Mouse (Mus musculus) liver, embryonic 12.5 days (tissue): ENCODE measurements at regions not wholly inside any gene's neighbourhood (a gene's known extent, or its start where the extent isn't known, plus 50 kb on each side); places are given as distances from the start of the nearest gene placed in this dataset.
A peak's percentile ranks its signal among the peaks of the same experiment; 100 is the strongest.

Source experiments
- ATAC-seq: fragments of 200-750 bp; cut with Nextera tagmentation; 2 replicates; pipeline ENCODE4 v1.8.0; 2017; ENCODE audit warnings: moderate number of reproducible peaks, mild to moderate bottlenecking, moderate library complexity
- H3K27ac ChIP-seq: fragments of 300-500 bp; sonication (generic); 2 replicates; pipeline ENCODE4 v1.5.1; 2016; ENCODE audit warnings: mild to moderate bottlenecking
- H3K27me3 ChIP-seq: fragments of 300-500 bp; sonication (generic); replicated peaks from 2 replicates; pipeline ENCODE4 v1.6.1; 2016; ENCODE audit warnings: mild to moderate bottlenecking, moderate library complexity
- H3K36me3 ChIP-seq: fragments of 300-500 bp; sonication (generic); 2 replicates; pipeline ENCODE4 v1.6.1; 2016; ENCODE audit warnings: mild to moderate bottlenecking, moderate library complexity
- H3K4me1 ChIP-seq: fragments of 300-500 bp; sonication (generic); 2 replicates; pipeline ENCODE4 v1.6.1; 2016
- H3K4me2 ChIP-seq: fragments of 300-500 bp; sonication (generic); 2 replicates; pipeline ENCODE4 v1.6.1; 2016; ENCODE audit warnings: mild to moderate bottlenecking, moderate library complexity
- H3K4me3 ChIP-seq: fragments of 300-500 bp; sonication (generic); 2 replicates; pipeline ENCODE4 v1.5.1; 2016; ENCODE audit warnings: mild to moderate bottlenecking, moderate library complexity
- H3K9ac ChIP-seq: fragments of 300-500 bp; sonication (generic); 2 replicates; pipeline ENCODE4 v1.6.1; 2016; ENCODE audit warnings: mild to moderate bottlenecking, moderate library complexity
- H3K9me3 ChIP-seq: fragments of 300-500 bp; sonication (generic); replicated peaks from 2 replicates; pipeline ENCODE4 v1.6.1; 2016; ENCODE audit warnings: mild to moderate bottlenecking, moderate library complexity
- WGBS: fragments of 180-500 bp; shearing (Covaris S2); methylation state at CpG from one replicate; pipeline ENCODE4 v1.1.7; 2016; ENCODE audit not compliant: insufficient replicate concordance; 5-methylcytosine and 5-hydroxymethylcytosine counted together

GRCm38 (mm10) chr19:37795552-37796343 is 98.2 kb downstream of the Cyp26a1 start:
- Histone ChIP-seq H3K4me3 (no peak overlapping the region), H3K36me3 (no peaks in the 10 kb centered on the region), H3K27me3 (no peaks in the 10 kb centered on the region), H3K4me2 (no peak overlapping the region), H3K9me3 (no peaks in the 10 kb centered on the region), H3K4me1 (no peaks in the 10 kb centered on the region), H3K9ac (no peak overlapping the region), H3K27ac (no peak overlapping the region)
- 79% methylated on average over 18 of the region's 18 CpGs for WGBS
- no peak for ATAC-seq

GRCm38 (mm10) chr19:37800161-37800660 is 102.6 kb downstream of the Cyp26a1 start:
- WGBS = 52% methylated on average over 3 of the region's 3 CpGs
- ATAC-seq = no peak
- no peaks in the 10 kb centered on the region for H3K9me3 ChIP-seq
- H3K4me1 ChIP-seq = no peaks in the 10 kb centered on the region
- no peak overlapping the region for H3K4me3 ChIP-seq
- H3K36me3 ChIP-seq = no peaks in the 10 kb centered on the region
- H3K27me3 ChIP-seq = no peaks in the 10 kb centered on the region
- no peak overlapping the region for H3K27ac ChIP-seq
- no peak overlapping the region for H3K4me2 ChIP-seq
- H3K9ac ChIP-seq = no peak overlapping the region

- no peak overlapping the region for H3K9ac ChIP-seq
- WGBS = 75% methylated on average over 11 of the region's 11 CpGs
- no peak for ATAC-seq
- no peaks in the 10 kb centered on the region for H3K9me3 ChIP-seq
- no peaks in the 10 kb centered on the region; the same call in 1 of the 2 replicates for H3K4me1 ChIP-seq
- H3K4me3 ChIP-seq = no peak overlapping the region
- no peaks in the 10 kb centered on the region for H3K36me3 ChIP-seq
- H3K27me3 ChIP-seq = peaks cover 14% of the 10 kb centered on the region; the same call in 1 of the 2 replicates
- no peak overlapping the region for H3K27ac ChIP-seq
- no peak overlapping the region for H3K4me2 ChIP-seq
These were observed 112.1 kb downstream of the Cyp26a1 start for GRCm38 (mm10) chr19:37809666-37810065.

- H3K27me3 ChIP-seq = peaks cover 14% of the 10 kb centered on the region; the same call in 1 of the 2 replicates
- peak overlapping the region; percentile 36 for H3K4me2 ChIP-seq
- H3K4me1 ChIP-seq = no peaks in the 10 kb centered on the region; the same call in 1 of the 2 replicates
- no peak overlapping the region for H3K27ac ChIP-seq
- no peaks in the 10 kb centered on the region for H3K9me3 ChIP-seq
- no peak overlapping the region for H3K9ac ChIP-seq
- 18% methylated on average over 19 of the region's 19 CpGs for WGBS
- no peak overlapping the region for H3K4me3 ChIP-seq
- no peak for ATAC-seq
- no peaks in the 10 kb centered on the region for H3K36me3 ChIP-seq
These were observed 116.8 kb downstream of the Cyp26a1 start for GRCm38 (mm10) chr19:37814089-37815073.

GRCm38 (mm10) chr19:37815627-37816026 is 118.0 kb downstream of the Cyp26a1 start:
- ATAC-seq = no peak
- 65% methylated on average over 2 of the region's 2 CpGs for WGBS

GRCm38 (mm10) chr19:37821243-37821642 is 123.6 kb downstream of the Cyp26a1 start:
- WGBS = 14% methylated on average over 3 of the region's 3 CpGs
- ATAC-seq = no peak
- no peak overlapping the region for H3K4me2 ChIP-seq
- no peaks in the 10 kb centered on the region for H3K4me1 ChIP-seq
- no peaks in the 10 kb centered on the region for H3K27me3 ChIP-seq
- H3K9ac ChIP-seq = no peak overlapping the region
- no peaks in the 10 kb centered on the region for H3K9me3 ChIP-seq
- H3K4me3 ChIP-seq = no peak overlapping the region
- H3K27ac ChIP-seq = no peak overlapping the region
- H3K36me3 ChIP-seq = no peaks in the 10 kb centered on the region

More at GRCm38 (mm10) chr19:37815627-37816026, 118.0 kb downstream of the Cyp26a1 start:
- Histone ChIP-seq H3K4me1 (no peaks in the 10 kb centered on the region; the same call in 1 of the 2 replicates), H3K27ac (no peak overlapping the region), H3K9ac (no peak overlapping the region), H3K4me3 (no peak overlapping the region), H3K27me3 (peaks cover 14% of the 10 kb centered on the region; the same call in 1 of the 2 replicates), H3K36me3 (no peaks in the 10 kb centered on the region), H3K9me3 (no peaks in the 10 kb centered on the region), H3K4me2 (no peak overlapping the region)

GRCm38 (mm10) chr19:37821671-37822190 is 124.1 kb downstream of the Cyp26a1 start:
- no peak for ATAC-seq
- H3K27me3 ChIP-seq = no peaks in the 10 kb centered on the region
- H3K9me3 ChIP-seq = no peaks in the 10 kb centered on the region
- H3K9ac ChIP-seq = no peak overlapping the region
- H3K36me3 ChIP-seq = no peaks in the 10 kb centered on the region
- H3K4me1 ChIP-seq = no peaks in the 10 kb centered on the region
- no peak overlapping the region for H3K4me3 ChIP-seq
- H3K4me2 ChIP-seq = no peak overlapping the region
- 59% methylated on average over 3 of the region's 3 CpGs for WGBS
- no peak overlapping the region for H3K27ac ChIP-seq

- no peaks in the 10 kb centered on the region for H3K4me1 ChIP-seq
- 47% methylated on average over 5 of the region's 5 CpGs for WGBS
These were observed 126.6 kb downstream of the Cyp26a1 start for GRCm38 (mm10) chr19:37824155-37824554.

GRCm38 (mm10) chr19:37831406-37831805 is 133.8 kb downstream of the Cyp26a1 start:
- Histone ChIP-seq H3K27ac (no peak overlapping the region), H3K27me3 (no peaks in the 10 kb centered on the region), H3K9ac (no peak overlapping the region), H3K4me1 (no peaks in the 10 kb centered on the region), H3K4me2 (no peak overlapping the region), H3K9me3 (no peaks in the 10 kb centered on the region), H3K4me3 (no peak overlapping the region), H3K36me3 (no peaks in the 10 kb centered on the region)
- ATAC-seq = no peak

More at GRCm38 (mm10) chr19:37824155-37824554, 126.6 kb downstream of the Cyp26a1 start:
- ATAC-seq = no peak
- H3K4me3 ChIP-seq = no peak overlapping the region
- no peaks in the 10 kb centered on the region for H3K9me3 ChIP-seq
- H3K36me3 ChIP-seq = no peaks in the 10 kb centered on the region
- H3K27me3 ChIP-seq = no peaks in the 10 kb centered on the region
- no peak overlapping the region for H3K27ac ChIP-seq
- no peak overlapping the region for H3K9ac ChIP-seq
- no peak overlapping the region for H3K4me2 ChIP-seq

- no peaks in the 10 kb centered on the region for H3K9me3 ChIP-seq
- no peaks in the 10 kb centered on the region for H3K36me3 ChIP-seq
- no peak overlapping the region for H3K27ac ChIP-seq
- WGBS = 33% methylated on average over 5 of the region's 5 CpGs
- H3K4me3 ChIP-seq = no peak overlapping the region
- H3K4me1 ChIP-seq = no peaks in the 10 kb centered on the region
- no peak for ATAC-seq
- H3K4me2 ChIP-seq = no peak overlapping the region
- no peak overlapping the region for H3K9ac ChIP-seq
- H3K27me3 ChIP-seq = no peaks in the 10 kb centered on the region
These were observed 139.3 kb downstream of the Cyp26a1 start for GRCm38 (mm10) chr19:37836900-37837299.
